Mouse (Mus musculus): ENCODE results near the gene Hs3st3a1. TPM values are rescaled to one million over a fixed set of nuclear protein-coding genes. Genes with fewer than 3 reads are reported as not detected.

Hs3st3a1 gene
- total RNA-seq, 2 experiments from 2014 or later: 2.0 TPM

- no peak for DNase-seq (ENCODE audit: low spot score in 2 of 2)
Observed at GRCm38 (mm10) chr11:64481445-64481844, 46.3 kb downstream of the Hs3st3a1 start.

DNA sequence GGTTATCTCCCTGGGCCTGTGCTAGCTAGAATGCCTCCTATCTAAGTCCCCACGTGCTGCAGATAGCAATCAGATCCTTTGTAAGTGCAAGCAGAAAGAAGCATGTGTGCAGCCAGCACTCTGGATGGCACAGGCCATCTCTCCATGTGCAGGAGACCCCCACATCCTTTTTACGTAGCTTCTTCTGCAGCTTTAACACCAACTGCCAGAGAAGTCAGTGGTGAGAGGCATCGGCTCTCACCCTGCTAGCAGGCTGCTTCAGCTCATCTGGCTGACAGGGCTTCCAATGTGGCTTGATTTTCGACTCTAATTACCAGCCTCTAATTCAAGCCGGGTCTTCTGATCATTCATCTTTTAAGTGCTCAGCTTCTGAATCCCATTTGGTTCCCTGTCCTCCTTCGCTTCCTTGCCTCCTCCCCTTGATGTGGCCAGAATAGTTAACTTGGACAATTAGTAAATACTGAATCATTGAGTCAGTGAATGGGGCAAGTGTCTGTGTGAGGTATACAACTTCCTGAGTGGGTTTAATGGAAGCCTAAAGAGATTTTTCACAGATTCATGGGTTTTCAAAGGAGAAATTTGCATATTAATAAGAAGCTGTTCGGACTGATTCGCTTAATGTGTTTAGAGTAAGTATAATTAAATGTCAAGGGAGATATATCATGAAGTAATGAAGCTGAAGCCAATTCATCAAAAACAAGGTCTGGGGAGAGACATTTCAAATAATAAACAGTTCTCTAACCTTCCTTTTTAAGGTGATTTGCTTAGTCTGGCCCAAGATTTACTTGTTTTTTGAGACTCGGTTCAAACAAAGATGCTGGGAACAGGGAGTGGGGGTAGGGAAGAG, 54.7 kb downstream of the Hs3st3a1 start:
- DNase-seq (ENCODE audit: low spot score in 2 of 2): no peak

GRCm38 (mm10) chr11:64494448-64494847, 59.3 kb downstream of the Hs3st3a1 start:
- no peak for DNase-seq (ENCODE audit: low spot score in 2 of 2)

DNA sequence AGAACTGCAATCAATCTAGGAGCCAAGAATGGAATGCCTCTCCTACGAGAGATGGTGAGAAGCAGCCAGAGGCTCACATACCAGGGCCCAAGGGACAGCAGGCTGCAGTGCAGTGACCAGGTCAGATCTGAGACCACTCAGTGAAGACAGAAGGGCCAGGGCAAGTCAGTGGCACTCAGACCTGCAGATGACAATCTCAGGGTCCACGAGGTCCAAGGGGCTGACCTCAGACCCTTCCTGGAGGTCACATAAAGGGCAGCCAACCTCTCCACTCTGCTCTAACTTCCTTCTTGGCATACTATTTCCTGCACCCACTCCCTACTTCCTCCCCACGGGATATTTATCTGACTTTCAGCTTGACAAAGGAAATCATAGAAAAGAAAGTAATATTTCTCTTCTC, 60.8 kb downstream of the Hs3st3a1 start:
- no peak for DNase-seq (ENCODE audit: low spot score in 2 of 2)

DNA sequence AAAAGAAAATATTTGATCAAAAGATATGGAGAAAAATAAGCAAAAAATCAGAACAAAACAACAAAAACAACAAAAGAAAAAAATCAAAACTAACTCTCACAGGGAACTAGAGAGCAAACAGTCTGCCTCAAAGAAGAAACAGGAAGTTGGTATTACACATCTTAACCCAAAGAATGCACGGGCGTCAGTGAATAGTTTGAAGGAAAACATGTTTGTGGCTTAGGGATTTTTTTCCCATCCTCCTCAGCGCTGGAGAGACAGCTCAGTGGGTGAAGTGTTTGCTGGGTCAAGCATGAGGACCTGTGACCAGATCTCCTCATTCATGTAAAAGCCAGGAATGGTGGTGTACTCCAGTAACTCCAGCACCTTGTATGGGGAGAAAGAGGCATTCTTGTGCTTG, 61.5 kb downstream of the Hs3st3a1 start:
- no peak for DNase-seq (ENCODE audit: low spot score in 2 of 2)

GRCm38 (mm10) chr11:64500536-64501112, 65.5 kb downstream of the Hs3st3a1 start:
- DNase-seq (ENCODE audit: low spot score in 2 of 2): peak in 1 of 2 experiments; percentile 2

DNA sequence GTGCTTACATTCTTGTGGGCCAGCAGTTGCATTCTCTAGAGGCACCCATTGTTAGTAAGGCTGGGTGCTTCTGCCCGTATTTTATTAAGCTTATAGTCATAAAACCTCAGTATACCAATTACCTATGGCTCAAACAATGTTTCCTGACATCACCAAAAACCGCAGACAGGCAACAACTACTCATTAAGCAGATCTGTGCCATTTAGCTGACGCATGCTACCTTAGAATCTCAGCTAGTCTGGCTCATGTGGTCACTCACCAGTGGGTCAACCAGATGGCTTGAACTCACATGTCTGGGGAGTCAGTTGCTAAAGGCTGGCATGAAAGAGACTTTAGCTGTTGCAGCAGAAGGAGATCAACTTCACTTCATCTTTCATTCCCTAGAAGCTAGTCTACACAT, 67.9 kb downstream of the Hs3st3a1 start:
- DNase-seq (ENCODE audit: low spot score in 2 of 2): no peak

- DNase-seq (ENCODE audit: low spot score in 2 of 2): no peak
Observed at GRCm38 (mm10) chr11:64505924-64506323, 70.8 kb downstream of the Hs3st3a1 start.

DNA sequence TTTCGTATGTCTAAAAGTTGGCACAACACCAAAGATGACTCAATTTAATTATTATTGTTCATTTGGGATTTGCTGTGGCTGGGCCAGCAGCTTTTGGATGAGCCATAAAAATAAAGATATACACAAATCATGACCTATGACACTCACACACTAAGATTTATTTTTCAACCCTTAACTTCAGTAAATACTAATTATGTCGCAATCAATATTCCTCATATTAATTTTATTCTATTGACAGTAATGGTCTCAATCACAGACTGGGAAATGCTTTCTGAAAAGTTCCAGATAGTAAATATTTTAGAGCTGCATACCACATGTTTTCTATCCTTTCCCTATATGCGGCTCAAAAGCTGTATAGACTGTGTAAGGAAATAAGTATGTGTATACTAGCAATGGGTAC, 71.9 kb downstream of the Hs3st3a1 start:
- DNase-seq (ENCODE audit: low spot score in 2 of 2): no peak

DNA sequence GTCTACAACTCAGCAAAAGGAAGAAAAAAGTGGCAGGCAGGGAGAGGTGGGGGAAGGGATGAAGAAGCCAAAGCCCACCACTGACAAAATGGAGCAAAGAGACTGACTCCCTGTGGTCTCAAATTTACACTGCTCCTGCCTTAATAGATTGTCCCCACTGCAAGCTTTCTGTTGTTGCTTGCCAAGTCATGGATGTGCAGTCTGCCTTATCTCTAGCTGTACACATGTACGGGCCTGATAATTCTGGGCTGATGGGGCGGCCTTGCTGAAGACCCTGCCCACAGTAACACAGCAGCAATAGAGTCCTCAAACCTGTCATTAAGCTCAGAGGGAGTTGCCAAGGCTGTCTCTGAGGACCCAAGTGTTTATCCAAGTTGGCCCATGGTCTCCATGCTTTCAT, 74.0 kb downstream of the Hs3st3a1 start:
- DNase-seq (ENCODE audit: low spot score in 2 of 2): no peak

DNA sequence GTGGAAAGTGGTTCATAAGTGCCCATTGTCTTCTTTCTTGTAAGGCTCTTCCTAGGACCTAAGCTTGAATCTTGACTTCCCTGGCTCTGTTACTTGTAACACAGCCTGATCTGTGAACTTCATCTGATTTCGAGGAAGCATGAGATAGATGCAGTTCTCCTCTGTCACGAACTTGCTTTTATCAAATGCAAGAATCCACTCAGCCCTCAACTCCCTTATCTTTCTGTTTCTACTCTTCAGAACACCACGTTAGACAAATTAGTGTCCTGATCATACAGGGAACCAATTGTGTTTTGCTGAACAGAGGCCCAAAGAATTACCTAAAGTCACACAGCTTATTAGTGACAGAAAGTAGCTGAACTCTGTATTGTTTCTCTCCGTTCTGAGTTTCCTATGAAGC, 77.2 kb downstream of the Hs3st3a1 start:
- DNase-seq (ENCODE audit: low spot score in 2 of 2): no peak

- DNase-seq (ENCODE audit: low spot score in 2 of 2): no peak
Observed at GRCm38 (mm10) chr11:64513419-64513818, 78.3 kb downstream of the Hs3st3a1 start.

GRCm38 (mm10) chr11:64516712-64517589, 81.8 kb downstream of the Hs3st3a1 start:
- no peak for DNase-seq (ENCODE audit: low spot score in 2 of 2)

DNA sequence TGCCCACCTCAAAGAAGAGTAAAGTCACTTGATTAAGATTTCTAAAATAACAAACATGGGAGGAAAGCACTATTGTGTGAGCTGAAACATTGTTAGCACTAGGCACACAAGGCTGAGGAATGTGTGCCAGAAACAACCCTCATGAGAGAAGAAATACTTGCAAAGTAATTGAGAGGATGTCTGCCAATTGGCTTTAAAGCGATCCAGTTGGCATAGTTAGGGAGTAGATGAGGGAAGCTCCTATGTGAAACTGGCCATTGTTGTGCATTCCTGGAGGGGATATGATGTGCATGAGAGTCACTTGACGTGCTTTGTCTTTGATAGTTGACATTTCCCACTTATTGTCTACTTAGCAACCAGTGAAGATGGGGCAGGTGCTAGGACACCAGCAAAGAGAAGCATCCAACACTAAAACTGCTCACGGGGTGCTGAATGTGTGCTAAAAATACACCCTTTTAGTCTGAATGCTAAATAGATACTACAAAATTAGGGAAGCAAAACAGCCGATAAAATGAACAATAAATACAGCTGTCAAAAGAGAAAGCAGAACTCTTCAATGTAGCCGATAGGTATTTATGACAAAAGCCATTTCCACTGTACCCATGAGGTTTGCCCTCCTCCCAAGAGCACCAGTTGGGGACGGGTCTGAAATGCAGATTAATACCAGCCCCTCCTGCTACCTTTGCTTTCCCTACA, 83.2 kb downstream of the Hs3st3a1 start:
- DNase-seq (ENCODE audit: low spot score in 2 of 2): no peak

GRCm38 (mm10) chr11:64523993-64524570, 89.0 kb downstream of the Hs3st3a1 start:
- no peak for DNase-seq (ENCODE audit: low spot score in 2 of 2)

DNA sequence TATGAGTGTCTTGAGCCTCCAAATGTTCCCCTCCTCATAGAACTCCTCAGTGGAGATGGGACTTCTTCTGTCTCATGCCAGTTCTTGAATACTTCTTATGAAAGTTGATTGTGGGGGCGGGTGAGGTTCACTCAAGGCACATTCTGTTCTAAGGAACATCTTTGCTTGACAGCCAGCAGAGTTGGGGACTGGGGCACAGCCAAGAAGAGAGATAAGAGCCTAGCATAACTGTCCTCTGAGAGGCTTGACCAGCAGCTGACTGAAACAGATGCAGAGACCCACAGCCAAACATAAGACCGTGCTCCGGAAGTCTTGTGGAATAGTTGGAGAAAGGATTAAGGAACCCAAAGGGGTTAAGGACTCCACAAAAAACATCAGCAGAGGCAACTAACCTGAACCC, 102.1 kb downstream of the Hs3st3a1 start:
- DNase-seq (ENCODE audit: low spot score in 2 of 2): no peak

- DNase-seq (ENCODE audit: low spot score in 2 of 2): no peak
Observed at GRCm38 (mm10) chr11:64541866-64542265, 106.7 kb downstream of the Hs3st3a1 start.

GRCm38 (mm10) chr11:64542335-64542734, 107.2 kb downstream of the Hs3st3a1 start:
- DNase-seq (ENCODE audit: low spot score in 2 of 2): no peak

GRCm38 (mm10) chr11:64543181-64543641, 108.1 kb downstream of the Hs3st3a1 start:
- no peak for DNase-seq (ENCODE audit: low spot score in 2 of 2)

DNA sequence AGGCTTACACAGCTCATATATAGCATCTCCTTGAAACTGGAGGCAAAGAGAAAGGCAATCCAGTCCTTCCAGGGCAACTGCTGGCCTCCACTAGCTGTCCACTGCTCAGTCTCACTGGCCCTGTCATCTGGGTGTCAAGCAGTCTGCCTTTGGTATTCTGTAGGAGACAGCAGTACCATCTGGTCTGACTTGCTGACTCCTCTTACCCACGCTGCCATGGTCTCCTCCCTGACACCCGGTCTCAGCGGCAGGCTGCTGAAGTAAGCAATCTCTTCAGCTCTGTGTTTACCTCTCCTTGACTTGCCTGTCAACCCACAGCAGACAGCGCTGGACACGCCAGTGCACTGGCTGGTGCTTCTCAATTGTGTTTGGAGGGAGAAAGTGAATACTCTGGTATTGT, 109.1 kb downstream of the Hs3st3a1 start:
- DNase-seq (ENCODE audit: low spot score in 2 of 2): no peak

DNA sequence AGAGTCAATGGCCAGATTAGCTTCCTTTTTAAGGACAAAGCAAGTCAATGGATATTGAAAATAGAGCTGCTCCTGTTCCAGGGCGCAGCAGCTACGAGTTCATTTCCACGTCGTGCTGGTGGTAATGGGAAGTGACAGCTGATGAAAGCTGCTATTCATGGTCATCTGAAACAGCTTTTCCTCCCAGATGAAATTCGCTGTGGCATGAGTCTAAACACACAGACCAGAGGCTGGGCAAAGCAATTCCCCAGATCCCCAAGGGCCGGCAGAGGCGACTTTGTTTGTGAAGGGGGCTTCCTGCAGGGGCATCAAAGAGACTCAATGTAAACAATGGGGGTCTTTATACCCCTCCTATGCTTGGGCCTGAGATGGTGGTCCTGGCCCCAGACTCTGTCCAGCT, 114.2 kb downstream of the Hs3st3a1 start:
- DNase-seq (ENCODE audit: low spot score in 2 of 2): no peak
